ENCODE assay signal across 18 mouse cellular contexts in genomic region chr4:152617636-152618035, GRCm38 (mm10).
"Had no signal": no experiment of that assay in that cellular context is flagged by ENCODE, and none has a peak within 500 bp of the region (broad histone marks: within the 10 kb centered on the region; RNA-seq: fewer than 3 reads in every experiment).

No protein-coding gene starts in this region.

- DNase-seq: gastrocnemius, postnatal 14 days; gastrocnemius, postnatal 36 days; heart, adult 11 months; heart, adult 2 months; heart, postnatal 10 days; heart, postnatal 4 days; kidney, adult 11 months; kidney, adult 2 months; kidney, adult 9 months; kidney, postnatal 14 days; kidney, postnatal 36 days; layer of hippocampus, adult 9-11 months; layer of hippocampus, postnatal 36 days; left cerebral cortex, postnatal 4 days had no signal

- ATAC-seq: hindbrain, embryonic 16.5 days; inflammation-experienced regulatory T-cells, adult 6 months; intestine, embryonic 15.5 days; liver, embryonic 12.5 days had no signal
